Mouse (Mus musculus) frontal cortex, postnatal 14 days (tissue): ENCODE data around the gene Tex26.

Source experiments
- DNase-seq, 2 experiments: peaks; one replicate each; pipeline ENCODE4 v3.0.0; 2022; ENCODE audit warnings: low spot score in 2 of 2

Gene Tex26

DNA sequence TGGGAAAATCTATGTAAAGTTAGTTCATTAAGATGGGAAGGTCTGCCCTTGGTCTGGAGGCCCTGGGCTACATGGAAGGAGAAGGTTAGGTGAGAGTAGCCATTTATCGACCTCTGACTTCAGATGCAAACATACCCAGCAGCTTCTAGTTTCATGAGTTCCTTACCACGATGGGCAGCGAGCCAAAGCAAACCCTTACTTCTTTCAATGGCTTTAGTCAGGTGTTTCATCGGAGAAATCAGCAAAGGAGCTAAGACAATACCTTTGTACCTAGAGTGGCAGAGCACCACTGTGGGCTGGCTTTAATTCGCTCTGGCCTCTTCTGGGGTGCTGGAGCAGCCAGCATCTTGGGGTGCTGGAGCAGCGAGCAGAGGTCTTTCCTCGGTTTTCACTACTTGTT lies 5.8 kb upstream of the Tex26 start:
- DNase-seq = no peak

DNA sequence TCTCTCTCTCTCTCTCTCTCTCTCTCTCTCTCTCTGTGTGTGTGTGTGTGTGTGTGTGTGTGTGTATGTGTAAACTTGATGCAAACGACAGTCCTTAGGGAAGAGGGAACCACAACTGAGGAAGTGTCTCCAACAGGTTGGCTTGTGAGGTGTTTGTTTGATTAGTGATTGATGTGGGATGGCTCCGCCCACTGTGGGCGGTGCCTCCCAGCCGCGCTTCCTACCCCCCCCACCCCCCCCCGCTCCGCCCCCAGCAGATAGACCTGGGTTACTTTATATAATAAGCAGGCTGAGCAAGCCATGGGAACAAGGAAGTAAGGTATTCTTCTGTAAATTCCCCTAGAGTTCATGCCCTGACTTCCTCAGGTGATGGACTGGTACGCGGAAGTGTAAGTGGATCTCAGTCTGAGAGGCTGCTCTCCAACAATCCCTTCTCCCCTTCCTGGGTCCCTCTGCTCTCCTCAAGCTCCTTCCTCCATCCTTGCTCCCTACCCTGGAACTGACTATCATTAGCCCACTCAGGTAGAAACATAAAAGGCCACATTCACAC lies 5.2 kb upstream of the Tex26 start:
- DNase-seq = no peak

DNA sequence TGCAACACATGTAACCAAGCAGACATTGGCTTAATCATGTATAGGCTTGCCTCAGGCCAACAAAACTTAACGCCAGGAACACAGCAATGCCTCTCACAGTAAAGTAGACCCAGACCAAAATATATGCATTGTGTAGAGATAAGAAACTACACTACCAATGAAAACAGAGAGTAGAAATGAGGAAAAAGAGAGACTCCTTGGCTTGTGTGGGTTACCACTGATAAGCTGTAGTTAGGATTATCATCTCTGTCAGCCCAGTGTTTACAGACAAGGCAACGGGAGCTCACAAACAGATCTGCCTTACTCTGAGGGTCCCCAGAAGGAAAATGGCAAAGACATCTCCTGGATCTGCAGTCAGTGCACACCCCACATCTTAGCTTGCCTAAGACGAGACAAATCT lies 2.9 kb upstream of the Tex26 start:
- DNase-seq = no peak

DNA sequence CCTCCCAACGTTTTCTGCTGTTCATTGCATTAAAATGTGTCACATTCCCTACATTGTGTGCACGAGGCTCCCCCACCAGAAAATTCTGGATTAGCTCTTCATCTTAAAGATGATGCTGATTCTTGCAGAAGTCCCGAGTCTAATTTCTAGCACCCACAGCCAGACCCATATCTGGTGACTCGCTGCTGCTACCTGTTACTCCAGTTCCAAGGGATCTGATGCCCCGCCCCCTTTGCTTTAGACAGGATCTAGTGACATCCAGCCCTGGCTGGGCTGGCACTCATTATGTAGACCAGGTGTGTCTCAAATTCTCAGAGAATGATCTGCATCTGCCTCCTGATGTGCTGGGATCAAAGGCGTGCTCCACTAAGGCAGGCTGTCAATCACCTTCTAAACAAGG lies 2.3 kb upstream of the Tex26 start:
- no peak for DNase-seq

GRCm38 (mm10) chr5:149440180-149440573 lies 717 bp downstream of the Tex26 start:
- DNase-seq = peak; percentile 58 to 59

GRCm38 (mm10) chr5:149441646-149442276 lies 2.3 kb downstream of the Tex26 start:
- DNase-seq = no peak

GRCm38 (mm10) chr5:149442277-149442660 lies 2.8 kb downstream of the Tex26 start:
- no peak for DNase-seq

DNA sequence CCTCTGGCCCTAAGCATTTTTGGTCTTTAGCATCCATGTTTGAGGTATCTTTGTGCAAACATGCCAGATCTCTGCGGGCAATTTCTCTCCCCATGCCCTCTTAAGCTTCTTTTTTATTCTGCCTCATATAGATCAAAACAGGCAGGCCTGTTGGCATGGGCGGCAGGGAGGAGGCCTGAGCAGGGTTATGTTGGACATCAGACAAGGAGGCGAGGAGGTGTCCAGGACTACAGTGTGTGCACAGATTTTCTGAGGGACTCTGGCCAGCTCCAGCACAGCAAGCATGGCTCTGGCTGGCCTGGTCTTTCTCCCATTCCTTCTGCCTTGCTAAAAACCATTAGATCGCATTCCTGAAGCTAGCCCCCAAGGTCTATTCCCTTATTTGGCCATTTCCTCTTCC lies 5.0 kb downstream of the Tex26 start:
- DNase-seq = no peak

DNA sequence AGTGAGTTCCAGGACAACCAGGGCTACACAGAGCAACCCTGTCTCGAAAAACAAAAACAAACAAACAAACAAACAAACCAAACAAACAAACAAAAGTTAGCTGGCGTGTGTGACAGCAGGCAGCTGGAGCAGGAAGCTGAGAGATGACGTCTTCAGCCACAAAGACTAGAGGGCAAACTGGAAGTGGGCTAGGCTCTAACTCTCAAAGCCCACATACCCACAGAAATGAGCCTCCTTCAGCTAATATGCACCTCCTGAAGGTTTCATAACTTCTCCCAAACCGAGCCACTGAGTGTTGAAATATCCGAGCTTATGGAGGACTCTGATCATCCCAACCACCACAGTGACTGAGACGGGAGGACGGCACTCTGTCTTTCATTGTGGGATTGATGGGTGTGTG lies 7.0 kb downstream of the Tex26 start:
- no peak for DNase-seq

DNA sequence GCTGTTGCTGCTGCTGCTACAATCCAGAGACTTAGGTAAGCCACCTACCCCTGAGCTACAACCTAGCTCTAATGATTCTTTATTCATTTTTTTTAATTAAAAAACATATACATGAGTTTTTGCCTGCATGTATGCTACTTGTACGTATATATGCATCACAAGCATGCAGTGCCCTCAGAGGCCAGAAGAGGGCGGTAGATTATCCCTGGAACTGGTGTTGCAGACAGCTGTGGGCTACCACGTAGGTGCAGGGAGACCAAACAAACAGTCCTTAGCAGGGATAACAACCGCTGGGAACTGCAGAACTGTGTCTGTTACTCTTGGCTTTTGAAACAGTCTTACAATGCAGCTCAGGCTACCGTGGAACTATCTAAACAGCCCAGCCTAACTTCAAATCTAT lies 8.3 kb downstream of the Tex26 start:
- no peak for DNase-seq

- no peak for DNase-seq
Observed at GRCm38 (mm10) chr5:149449406-149449805, 9.9 kb downstream of the Tex26 start.

DNA sequence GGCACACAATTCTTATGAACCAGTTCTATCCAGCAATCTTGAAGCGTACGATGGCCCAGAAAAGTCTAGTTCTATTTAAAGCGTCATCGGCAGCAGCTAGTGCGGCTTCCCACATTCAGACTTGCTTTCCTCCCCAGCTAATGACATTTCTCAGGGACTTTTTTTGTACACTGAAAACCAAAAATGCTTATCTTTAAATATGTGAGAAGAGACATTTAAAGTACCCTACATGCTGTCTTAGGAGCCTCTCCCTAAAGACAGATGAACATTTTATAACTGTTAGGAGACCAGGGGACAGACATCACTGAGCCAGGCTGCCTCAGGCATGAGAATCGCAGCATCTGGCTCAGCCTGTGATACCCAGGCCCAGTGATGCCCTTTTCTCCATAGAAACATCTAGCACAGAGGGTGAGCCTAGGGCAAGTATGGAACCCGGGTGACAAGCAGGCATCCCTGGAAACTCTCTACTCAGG lies 11.8 kb downstream of the Tex26 start:
- no peak for DNase-seq

- DNase-seq = peak in 1 of 2 experiments; percentile 34
Observed at GRCm38 (mm10) chr5:149454281-149454680, 14.8 kb downstream of the Tex26 start.

- DNase-seq = no peak
Observed at GRCm38 (mm10) chr5:149456544-149456943, 17.1 kb downstream of the Tex26 start.

- DNase-seq = no peak
Observed at GRCm38 (mm10) chr5:149462071-149462470, 22.6 kb downstream of the Tex26 start.

GRCm38 (mm10) chr5:149465305-149465704 lies 25.8 kb downstream of the Tex26 start:
- no peak for DNase-seq

DNA sequence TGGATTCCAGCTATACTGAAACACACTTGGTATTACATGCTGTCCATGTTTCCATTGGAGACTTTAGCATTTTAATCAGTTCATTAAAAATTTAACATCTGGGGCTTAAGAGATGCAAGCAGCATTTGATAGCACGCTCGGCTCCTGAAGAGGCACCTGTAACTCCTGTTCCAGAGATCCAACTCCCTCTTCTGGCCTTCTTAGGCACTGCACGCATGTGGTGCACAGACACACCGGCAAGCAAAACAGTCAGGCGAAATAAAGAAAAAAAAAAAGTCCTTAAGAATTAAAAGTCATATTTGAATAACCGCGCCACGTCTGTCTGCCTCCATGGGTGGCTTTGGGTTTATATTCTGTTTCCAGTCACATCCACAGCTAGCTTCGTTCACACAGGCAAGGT lies 34.7 kb downstream of the Tex26 start:
- DNase-seq = no peak

DNA sequence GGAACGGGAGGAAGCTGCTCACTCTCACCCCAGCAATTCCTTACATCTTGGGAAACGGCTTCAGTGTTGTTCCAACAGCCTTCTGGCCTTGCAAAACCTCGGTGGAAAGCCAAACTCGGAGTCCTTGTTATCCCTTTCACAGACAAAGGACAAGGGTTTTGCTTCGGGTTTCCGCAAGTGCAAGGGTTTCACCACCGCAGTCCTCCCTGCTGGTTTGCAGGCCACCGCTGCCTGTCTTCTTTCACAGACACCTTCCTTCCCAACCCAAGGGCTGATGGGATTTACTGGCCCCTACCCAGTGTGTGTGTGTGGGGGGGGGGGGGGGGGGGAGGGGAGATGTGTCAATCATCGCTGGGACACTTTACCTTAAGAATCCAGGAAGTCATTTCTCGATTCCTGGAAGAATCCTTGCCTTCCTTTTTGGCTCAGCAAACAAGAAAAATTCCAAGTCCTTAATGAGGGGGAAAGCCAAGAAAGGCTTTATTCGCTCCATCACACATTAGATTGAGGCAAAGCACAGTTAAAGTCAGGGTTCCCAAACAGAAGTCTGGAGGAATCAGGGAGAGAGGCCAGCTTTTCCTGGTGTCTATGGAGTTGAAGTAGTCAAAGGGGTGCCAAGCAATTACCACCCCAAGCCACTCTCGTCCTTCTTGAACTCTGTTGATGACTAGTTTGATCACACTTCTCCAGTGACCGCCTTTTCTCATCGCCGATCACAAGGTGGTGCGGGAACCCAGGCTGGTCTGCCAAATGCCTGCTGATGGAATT lies 35.4 kb downstream of the Tex26 start:
- no peak for DNase-seq

GRCm38 (mm10) chr5:149481920-149482319 lies 42.5 kb downstream of the Tex26 start:
- DNase-seq = no peak

GRCm38 (mm10) chr5:149483321-149484052 lies 44.0 kb downstream of the Tex26 start:
- no peak for DNase-seq

DNA sequence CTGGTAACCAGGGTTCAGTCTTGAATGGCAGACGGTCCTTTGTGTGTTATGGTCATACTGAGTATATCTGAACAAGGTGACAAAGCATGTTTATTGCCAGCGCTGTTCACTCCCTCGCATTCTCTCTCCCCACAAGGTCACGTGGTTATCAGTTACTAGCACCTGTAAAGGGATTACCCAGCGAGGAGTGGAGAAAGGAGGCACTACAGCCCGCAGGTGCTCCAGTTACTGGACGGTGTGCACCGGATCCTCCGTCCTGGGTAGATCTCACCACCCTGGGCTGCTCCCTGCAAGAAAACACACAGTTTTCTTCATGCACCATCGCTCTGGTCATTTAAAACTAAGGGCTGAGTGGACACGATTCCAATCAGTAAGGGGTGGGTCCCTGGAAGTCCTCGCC lies 44.8 kb downstream of the Tex26 start:
- no peak for DNase-seq

DNA sequence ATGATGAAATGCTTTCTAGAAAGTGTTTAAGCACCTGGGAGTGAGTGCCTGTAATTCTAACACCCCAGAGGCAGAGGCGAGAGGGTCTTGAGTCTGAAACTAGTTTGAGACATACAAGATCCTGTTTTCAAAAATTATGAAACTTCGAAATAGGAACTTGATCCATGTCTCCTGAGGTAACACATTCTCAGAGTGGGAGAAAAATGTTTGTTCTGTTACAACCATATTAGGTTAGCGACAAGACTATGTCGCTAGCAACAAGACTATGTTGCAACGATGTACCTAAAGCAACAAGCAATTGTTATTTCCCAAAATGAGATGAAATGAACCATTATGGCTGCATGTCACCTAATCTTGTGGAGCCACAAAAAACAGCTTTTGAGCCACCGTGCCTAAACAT lies 46.0 kb downstream of the Tex26 start:
- no peak for DNase-seq
